Mouse (Mus musculus) kidney, adult 2 months (tissue): ENCODE results near the gene Arpc5. TPM values are rescaled to one million over a fixed set of nuclear protein-coding genes. Genes with fewer than 3 reads are reported as not detected.

Experiments used
- DNase-seq: peaks from one replicate; pipeline ENCODE4 v3.0.0; 2021
- H3K27ac ChIP-seq: fragments of 200-500 bp; 2 replicates; pipeline ENCODE4 v1.5.1; 2012; ENCODE audit warnings: low read depth, low read length, control low read depth, inconsistent platforms; ENCODE audit not compliant: insufficient read depth
- H3K27me3 ChIP-seq: fragments of 200-500 bp; replicated peaks from 2 replicates; pipeline ENCODE4 v1.6.1; 2012; ENCODE audit warnings: mild to moderate bottlenecking, moderate library complexity, low read length, inconsistent platforms; ENCODE audit not compliant: control insufficient read depth, insufficient read depth
- H3K36me3 ChIP-seq: fragments of 200-500 bp; 2 replicates; pipeline ENCODE4 v1.6.1; 2012; ENCODE audit warnings: mild to moderate bottlenecking, moderate library complexity, low read length, inconsistent platforms; ENCODE audit not compliant: control insufficient read depth, insufficient read depth
- H3K4me1 ChIP-seq: fragments of 200-500 bp; 2 replicates; pipeline ENCODE4 v1.6.1; 2011; ENCODE audit warnings: low read length; ENCODE audit not compliant: control insufficient read depth, insufficient read depth
- H3K4me3 ChIP-seq: fragments of 200-500 bp; 2 replicates; pipeline ENCODE4 v1.5.1; 2011; ENCODE audit warnings: mild to moderate bottlenecking, low read depth, low read length, control low read depth; ENCODE audit not compliant: insufficient read depth
- CTCF ChIP-seq: fragments of 200-500 bp; conservative IDR thresholded peaks from 2 replicates; pipeline ENCODE4 v1.5.1; 2011; ENCODE audit warnings: low read depth, mild to moderate bottlenecking, control low read depth, low read length, moderate library complexity, mixed read lengths; ENCODE audit not compliant: insufficient read depth, insufficient read length
- POLR2A ChIP-seq: fragments of 200-500 bp; IDR thresholded peaks from one replicate; pipeline ENCODE4 v1.6.1; 2011; ENCODE audit warnings: low read depth, low read length, control low read depth
- WGBS: fragments of 180-500 bp; shearing (Covaris S2); methylation state at CpG from one replicate; pipeline ENCODE4 v1.1.7; 2018; 5-methylcytosine and 5-hydroxymethylcytosine counted together
- polyA plus RNA-seq: library from polyadenylated mRNA; depleted of rRNA; stranded (reverse); fragments of >200 nt; gene quantifications from 2 replicates; pipeline ENCODE4 v1.2.3, GENCODE M21; 2012

Arpc5 gene
- polyA plus RNA-seq, 1 experiment = 67.4 TPM

- Histone ChIP-seq H3K4me3 (no peak overlapping the region), H3K36me3 (no peaks in the 10 kb centered on the region), H3K27me3 (no peaks in the 10 kb centered on the region), H3K27ac (no peak overlapping the region), H3K4me1 (no peaks in the 10 kb centered on the region)
- TF ChIP-seq CTCF = no peak
- peak; percentile 32 for DNase-seq
- 19% methylated on average over 5 of the region's 5 CpGs for WGBS
Measured at GRCm38 (mm10) chr1:152727604-152728236, 38.6 kb upstream of the Arpc5 start.

- no peaks in the 10 kb centered on the region for H3K27me3 ChIP-seq
- DNase-seq = no peak
- no peaks in the 10 kb centered on the region for H3K4me1 ChIP-seq
- H3K4me3 ChIP-seq = no peak overlapping the region
- no peak overlapping the region for H3K27ac ChIP-seq
- H3K36me3 ChIP-seq = no peaks in the 10 kb centered on the region
- WGBS = 76% methylated on average over 9 of the region's 9 CpGs
- TF ChIP-seq CTCF (no peak), POLR2A (no peak)
Measured at GRCm38 (mm10) chr1:152738793-152739192, 27.5 kb upstream of the Arpc5 start.

GRCm38 (mm10) chr1:152739374-152739773 lies 27.0 kb upstream of the Arpc5 start:
- Histone ChIP-seq H3K27me3 (no peaks in the 10 kb centered on the region), H3K27ac (no peak overlapping the region), H3K36me3 (no peaks in the 10 kb centered on the region), H3K4me1 (no peaks in the 10 kb centered on the region), H3K4me3 (no peak overlapping the region)
- 93% methylated on average over 11 of the region's 11 CpGs for WGBS
- TF ChIP-seq CTCF (no peak), POLR2A (no peak)
- no peak for DNase-seq

- DNase-seq = peak; percentile 37
- H3K4me3 ChIP-seq = no peak overlapping the region
- H3K27me3 ChIP-seq = no peaks in the 10 kb centered on the region
- TF ChIP-seq CTCF (no peak), POLR2A (no peak)
- no peaks in the 10 kb centered on the region for H3K36me3 ChIP-seq
- H3K4me1 ChIP-seq = no peaks in the 10 kb centered on the region
- 46% methylated on average over 15 of the region's 15 CpGs for WGBS
- H3K27ac ChIP-seq = no peak overlapping the region
Measured at GRCm38 (mm10) chr1:152743095-152743826, 23.1 kb upstream of the Arpc5 start.

GRCm38 (mm10) chr1:152746426-152746825 lies 19.9 kb upstream of the Arpc5 start:
- peak; percentile 90 for DNase-seq
- no peaks in the 10 kb centered on the region for H3K4me1 ChIP-seq

GRCm38 (mm10) chr1:152749276-152749675 lies 17.1 kb upstream of the Arpc5 start:
- no peak for DNase-seq
- H3K27me3 ChIP-seq = no peaks in the 10 kb centered on the region
- H3K36me3 ChIP-seq = no peaks in the 10 kb centered on the region
- H3K4me1 ChIP-seq = no peaks in the 10 kb centered on the region
- H3K27ac ChIP-seq = no peak overlapping the region
- WGBS = 68% methylated on average over 9 of the region's 9 CpGs
- no peak overlapping the region for H3K4me3 ChIP-seq
- no peak for TF ChIP-seq CTCF
- no peak for TF ChIP-seq POLR2A

More at GRCm38 (mm10) chr1:152746426-152746825, 19.9 kb upstream of the Arpc5 start:
- H3K27me3 ChIP-seq = no peaks in the 10 kb centered on the region
- H3K36me3 ChIP-seq = no peaks in the 10 kb centered on the region
- no peak overlapping the region for H3K4me3 ChIP-seq
- TF ChIP-seq CTCF (peak; percentile 79), POLR2A (no peak)
- H3K27ac ChIP-seq = no peak overlapping the region
- 4% methylated on average over 5 of the region's 5 CpGs for WGBS

- Histone ChIP-seq H3K4me1 (no peaks in the 10 kb centered on the region), H3K27me3 (no peaks in the 10 kb centered on the region), H3K27ac (no peak within 1 kb of the TSS), H3K36me3 (no peaks in the 10 kb centered on the region), H3K4me3 (no peak within 1 kb of the TSS)
- peak; percentile 63 for DNase-seq
- TF ChIP-seq CTCF (no peak), POLR2A (no peak)
- WGBS = 56% methylated on average over 13 of the region's 13 CpGs
Measured at GRCm38 (mm10) chr1:152750312-152750965, 15.9 kb upstream of the Arpc5 start, which contains the start of gene Apobec4. Gene Apobec4 (plus strand): TSS chr1:152750551.
